Mouse (Mus musculus) ES-E14 (cell line): ENCODE data around the gene Tmem131.

Experiments
- CHD2 ChIP-seq: IDR thresholded peaks from 2 replicates; pipeline ENCODE4 v1.6.1; 2014; ENCODE audit warnings: mild to moderate bottlenecking, low read depth, low read length, inconsistent platforms
- MAFK ChIP-seq: IDR thresholded peaks from 2 replicates; pipeline ENCODE4 v1.6.1; 2014; ENCODE audit warnings: mild to moderate bottlenecking, low read depth, low read length, inconsistent platforms; ENCODE audit not compliant: insufficient read depth
- ZC3H11A ChIP-seq: IDR thresholded peaks from 2 replicates; pipeline ENCODE4 v1.6.1; 2012; ENCODE audit warnings: low read depth, mild to moderate bottlenecking, inconsistent platforms, low read length, borderline replicate concordance
- ZNF384 ChIP-seq: IDR thresholded peaks from 2 replicates; pipeline ENCODE4 v1.6.1; 2012; ENCODE audit warnings: low read depth, low read length, inconsistent platforms

DNA sequence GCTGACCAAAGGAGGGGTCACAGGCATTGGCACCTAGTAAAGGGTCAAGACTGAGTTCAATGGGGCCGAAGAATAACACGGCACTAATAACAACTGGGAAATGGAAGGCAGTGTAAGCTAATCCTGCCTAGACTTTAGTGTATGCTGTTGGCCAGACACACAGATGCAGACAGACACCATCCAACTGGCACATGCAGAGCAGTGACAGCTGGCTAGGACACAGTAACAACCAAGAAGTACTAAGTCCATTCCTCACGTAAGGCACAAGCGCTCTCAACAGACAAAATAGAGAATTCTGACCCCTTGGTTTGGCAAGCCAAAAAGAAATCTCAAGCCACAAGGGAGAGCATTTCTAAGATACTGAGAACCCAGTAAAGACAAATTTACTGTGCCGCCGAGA lies 8.7 kb downstream of the Tmem131 start:
- no peak for TF ChIP-seq ZC3H11A
- TF ChIP-seq MAFK, result no peak
- no peak for TF ChIP-seq CHD2
- TF ChIP-seq ZNF384, result no peak
